Mouse (Mus musculus): Measurements from ENCODE around the gene Igtp. TPM values are rescaled to one million over a fixed set of nuclear protein-coding genes. Genes with fewer than 3 reads are reported as not detected.
A peak's percentile ranks its signal among the peaks of the same experiment; 100 is the strongest.
"Not testable (repeated sequence)": the region's sequence is repeated elsewhere in the genome, so short reads cannot be mapped to it uniquely, and the experiment has no call there.

Gene Igtp
- total RNA-seq, 2 experiments from 2014 or later: 16.8 to 17.1 TPM

DNA sequence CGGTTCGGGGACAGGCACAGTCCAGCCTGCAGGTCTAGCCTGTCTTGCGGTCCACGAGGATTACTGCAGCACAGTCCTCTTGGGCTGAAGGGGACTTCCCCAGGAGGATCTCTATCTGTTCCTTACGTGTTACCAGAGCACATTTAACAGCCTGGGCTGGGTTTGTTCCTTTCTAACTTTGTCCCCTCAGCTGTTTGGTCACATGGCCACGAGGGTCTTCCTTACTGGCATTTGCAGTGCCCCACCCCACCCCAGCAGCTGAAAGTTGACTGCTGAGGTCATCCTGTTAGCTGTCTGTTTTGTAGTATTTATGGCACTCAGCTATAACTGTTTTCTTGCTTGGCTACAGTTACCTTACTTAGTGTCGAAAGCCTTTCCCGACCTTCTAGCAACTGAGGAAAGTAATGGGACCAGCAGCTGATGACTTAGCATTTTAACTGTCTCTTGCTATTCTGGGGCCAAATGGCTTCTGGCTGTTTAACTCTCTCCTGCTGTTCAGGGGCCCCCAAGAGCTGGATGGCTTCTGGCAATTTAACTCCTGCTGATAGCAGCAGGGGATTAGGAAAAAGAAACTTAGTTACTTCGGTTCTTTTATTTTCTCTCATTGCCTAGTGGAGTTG lies 11.8 kb downstream of the Igtp start:
- no peak for ATAC-seq (replicated peaks; ENCODE audit: low FRiP score, poor library complexity, severe bottlenecking)

DNA sequence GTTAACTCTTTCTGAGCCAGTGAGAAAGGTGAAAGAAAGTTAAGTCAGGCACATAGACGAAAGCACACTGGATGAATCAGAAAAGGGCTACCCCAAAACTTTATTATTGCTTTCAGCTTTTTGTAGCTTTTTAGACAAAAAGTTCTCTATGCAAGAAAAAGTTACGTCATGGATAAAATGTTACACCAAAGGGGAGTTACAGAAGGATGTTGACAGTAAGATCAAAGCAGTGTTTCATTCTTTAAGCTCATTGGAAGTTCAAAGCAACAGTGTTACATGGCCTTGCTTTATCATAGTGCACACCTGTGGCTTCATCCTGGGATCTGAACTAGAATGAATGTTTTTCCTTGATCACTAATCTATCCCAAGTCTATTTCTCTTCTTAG lies 12.3 kb downstream of the Igtp start:
- no peak for ATAC-seq (replicated peaks; ENCODE audit: low FRiP score, poor library complexity, severe bottlenecking)

- ATAC-seq (replicated peaks; ENCODE audit: low FRiP score, poor library complexity, severe bottlenecking): 0 out of 2 replicates have a peak, but pooled peaks have one; percentile 12
Observed at GRCm38 (mm10) chr11:58213673-58214342, 14.5 kb downstream of the Igtp start.

GRCm38 (mm10) chr11:58214391-58215048 lies 15.2 kb downstream of the Igtp start:
- peak; percentile 95 for ATAC-seq (replicated peaks; ENCODE audit: low FRiP score, poor library complexity, severe bottlenecking)

DNA sequence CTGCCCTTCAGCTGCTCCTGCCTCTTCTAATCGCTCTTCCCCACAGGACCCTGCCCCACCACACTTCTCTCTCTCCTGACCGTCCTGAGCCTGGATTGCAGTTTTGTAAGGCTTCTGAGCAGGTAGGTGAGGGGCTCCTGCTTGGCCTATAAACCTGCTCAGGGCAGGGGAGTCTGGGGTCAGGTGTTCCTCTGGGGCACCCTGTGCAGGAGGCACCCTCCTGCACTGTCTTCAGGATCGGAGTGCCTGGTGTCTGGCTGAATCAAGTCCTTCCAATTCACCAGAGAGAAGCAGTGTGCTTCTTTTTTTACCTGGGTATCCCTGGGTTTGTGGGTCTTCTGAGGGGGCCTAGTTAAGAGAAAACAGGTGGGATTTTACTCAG lies 15.7 kb downstream of the Igtp start:
- not testable (repeated sequence) for ATAC-seq (replicated peaks; ENCODE audit: low FRiP score, poor library complexity, severe bottlenecking)

GRCm38 (mm10) chr11:58215814-58216213 lies 16.5 kb downstream of the Igtp start:
- ATAC-seq (replicated peaks; ENCODE audit: low FRiP score, poor library complexity, severe bottlenecking): no peak

- ATAC-seq (replicated peaks; ENCODE audit: low FRiP score, poor library complexity, severe bottlenecking): no peak
Observed at GRCm38 (mm10) chr11:58216823-58217222, 17.5 kb downstream of the Igtp start.

DNA sequence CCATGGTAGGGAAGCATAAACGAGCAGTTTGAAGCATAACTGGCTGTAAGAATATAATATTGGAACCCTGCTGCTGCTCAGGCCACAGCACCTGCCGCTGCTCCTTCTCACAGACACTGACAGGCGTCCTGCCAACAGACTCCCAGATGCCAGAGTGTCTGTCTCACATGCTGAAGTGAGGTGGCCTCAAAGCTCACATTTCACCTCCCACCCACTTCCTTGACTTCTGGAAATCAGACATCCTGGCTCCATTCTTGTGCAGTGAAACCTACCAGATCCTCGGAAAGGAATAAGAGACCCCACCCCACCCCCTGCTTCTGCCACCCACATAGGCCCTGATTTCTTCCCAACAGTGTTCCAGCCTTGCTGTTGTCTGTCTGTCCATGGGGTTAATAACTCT lies 24.4 kb downstream of the Igtp start:
- no peak for ATAC-seq (replicated peaks; ENCODE audit: low FRiP score, poor library complexity, severe bottlenecking)

DNA sequence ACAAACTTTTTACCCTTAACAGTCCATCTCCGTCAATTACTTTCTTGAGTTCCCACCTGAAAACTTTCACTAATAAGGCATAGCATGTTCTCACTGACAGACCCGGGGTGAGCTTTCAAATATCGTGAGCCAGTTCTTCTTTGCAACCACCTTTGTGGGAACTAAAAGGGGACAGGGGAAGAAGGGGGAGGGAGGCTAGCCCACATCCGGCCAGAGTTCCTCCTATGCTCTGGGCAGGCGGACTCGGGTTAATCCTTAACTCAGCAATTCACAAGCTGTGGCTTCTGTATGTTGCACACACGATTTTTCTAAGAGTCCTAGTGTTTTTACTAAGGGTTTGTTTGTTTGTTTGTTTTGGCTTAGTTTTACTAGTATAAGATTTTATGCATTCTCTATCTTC lies 25.0 kb downstream of the Igtp start:
- ATAC-seq (replicated peaks; ENCODE audit: low FRiP score, poor library complexity, severe bottlenecking): no peak

DNA sequence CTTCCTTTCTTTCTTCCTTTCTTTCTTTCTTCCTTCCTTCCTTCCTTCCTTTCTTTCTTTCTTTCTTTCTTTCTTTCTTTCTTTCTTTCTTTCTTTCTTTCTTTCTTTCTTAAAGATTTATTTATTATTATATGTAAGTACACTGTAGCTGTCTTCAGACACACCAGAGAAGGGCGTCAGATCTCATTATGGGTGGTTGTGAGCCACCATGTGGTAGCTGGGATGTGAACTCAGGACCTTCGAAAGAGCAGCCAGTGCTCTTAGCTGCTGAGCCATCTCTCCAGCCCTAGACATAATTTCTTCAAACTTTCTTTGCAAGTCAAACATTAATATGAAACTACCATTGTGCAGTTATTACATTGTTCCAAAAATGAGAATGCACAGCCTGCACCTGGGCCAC lies 25.5 kb downstream of the Igtp start:
- ATAC-seq (replicated peaks; ENCODE audit: low FRiP score, poor library complexity, severe bottlenecking): not testable (repeated sequence)

- ATAC-seq (replicated peaks; ENCODE audit: low FRiP score, poor library complexity, severe bottlenecking): peak; percentile 90
Observed at GRCm38 (mm10) chr11:58225655-58226054, 26.3 kb downstream of the Igtp start.

DNA sequence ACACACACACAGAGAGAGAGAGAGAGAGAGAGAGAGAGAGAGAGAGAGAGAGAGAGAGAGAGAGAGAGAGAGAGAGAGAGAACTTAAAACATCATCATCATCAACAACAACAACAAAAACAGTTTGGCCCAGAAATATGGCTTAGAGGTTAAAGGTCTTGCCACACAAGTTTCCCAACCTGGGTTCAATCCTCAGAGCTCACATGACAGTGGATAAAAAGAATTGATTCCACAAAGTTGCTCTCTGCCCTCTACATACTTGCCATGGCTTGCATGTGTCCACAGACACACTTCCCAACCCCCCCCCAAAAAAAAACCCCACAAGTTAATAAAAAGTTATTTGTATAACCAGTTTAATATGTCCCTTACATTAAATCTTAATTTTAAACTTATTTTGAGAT lies 27.1 kb downstream of the Igtp start:
- no peak for ATAC-seq (replicated peaks; ENCODE audit: low FRiP score, poor library complexity, severe bottlenecking)

GRCm38 (mm10) chr11:58228021-58228420 lies 28.7 kb downstream of the Igtp start:
- ATAC-seq (replicated peaks; ENCODE audit: low FRiP score, poor library complexity, severe bottlenecking): not testable (repeated sequence)

GRCm38 (mm10) chr11:58230396-58230910 lies 31.1 kb downstream of the Igtp start:
- no peak for ATAC-seq (replicated peaks; ENCODE audit: low FRiP score, poor library complexity, severe bottlenecking)

DNA sequence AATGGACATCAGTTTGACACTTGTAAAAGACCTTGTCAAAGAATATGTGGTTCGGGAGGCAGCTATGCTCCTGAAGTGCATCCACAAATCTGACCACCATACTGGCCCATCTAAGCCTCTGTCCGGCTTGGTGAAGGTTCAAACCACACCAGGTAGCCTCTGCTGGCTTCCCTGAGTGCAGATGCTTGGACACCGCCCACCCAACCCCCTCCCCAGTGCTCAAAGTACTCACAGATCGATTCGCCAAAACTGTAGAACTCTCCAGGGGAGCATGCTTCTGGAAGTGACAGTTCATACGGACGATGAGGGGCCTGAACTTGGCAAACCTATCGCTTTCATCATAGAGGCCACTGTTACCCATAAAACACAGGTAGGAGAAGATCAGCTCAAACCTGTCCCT lies 31.8 kb downstream of the Igtp start:
- ATAC-seq (replicated peaks; ENCODE audit: low FRiP score, poor library complexity, severe bottlenecking): no peak

GRCm38 (mm10) chr11:58234551-58234950 lies 35.2 kb downstream of the Igtp start:
- ATAC-seq (replicated peaks; ENCODE audit: low FRiP score, poor library complexity, severe bottlenecking): not testable (repeated sequence)

DNA sequence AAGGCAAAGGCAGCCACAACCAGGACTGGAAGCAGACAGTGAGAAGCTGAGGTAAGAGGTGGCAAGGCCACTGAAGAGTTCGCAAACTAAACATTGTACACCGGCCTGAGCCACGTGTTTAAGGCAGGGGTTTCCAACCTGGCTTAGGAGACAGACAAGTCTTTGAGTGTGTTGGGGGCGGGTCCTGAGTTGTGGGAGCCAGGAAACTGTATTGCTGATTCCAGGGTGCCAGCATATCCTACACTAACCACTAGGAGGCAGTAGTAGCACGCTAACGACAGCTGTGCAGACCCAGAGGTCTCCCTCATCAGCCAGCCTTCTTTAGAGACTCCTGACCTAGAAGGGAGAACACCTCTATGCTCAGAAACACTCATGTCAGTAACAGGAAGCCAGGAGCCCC lies 35.8 kb downstream of the Igtp start:
- ATAC-seq (replicated peaks; ENCODE audit: low FRiP score, poor library complexity, severe bottlenecking): peak; percentile 72

GRCm38 (mm10) chr11:58238840-58239791 lies 39.8 kb downstream of the Igtp start:
- ATAC-seq (replicated peaks; ENCODE audit: low FRiP score, poor library complexity, severe bottlenecking): 0 out of 2 replicates have a peak, but pooled peaks have one; percentile 44

DNA sequence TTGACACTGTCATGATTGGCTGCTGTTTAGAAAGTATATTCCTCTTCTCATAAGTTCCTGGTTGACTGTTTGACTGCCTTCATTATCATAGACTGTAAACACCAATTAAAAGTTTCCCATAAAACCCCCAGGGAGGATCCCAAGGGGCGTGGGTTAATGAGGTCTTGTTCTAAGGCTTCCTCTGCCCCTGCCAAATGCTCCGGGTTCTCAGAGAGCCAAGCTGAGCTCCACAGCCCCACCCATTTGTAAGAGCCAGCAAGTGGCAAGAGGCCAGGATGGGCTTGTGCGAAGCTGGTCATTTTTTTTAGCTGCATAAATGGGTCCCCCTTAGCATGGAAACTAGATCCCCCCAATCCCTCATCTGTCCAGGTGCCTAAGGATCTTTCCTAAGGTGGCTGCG lies 47.9 kb downstream of the Igtp start:
- no peak for ATAC-seq (replicated peaks; ENCODE audit: low FRiP score, poor library complexity, severe bottlenecking)

All from erythroid progenitor cell, adult 5-6 weeks (primary cell).